Mouse (Mus musculus) embryonic stem cell, embryonic (primary cell): ENCODE data around the gene Baz2a.

Source experiments
- CTCF ChIA-PET, 4 experiments: fragments of 300-600 bp in 2 of 4; fragments of 350-600 bp in 2 of 4; sonication (Branson Sonifier 250); formaldehyde crosslinking; loops; one replicate each; lab custom pipeline; 2022; ENCODE audit warnings: inconsistent platforms in 2 of 4; lab: Charles Lee
- POLR2A ChIA-PET, 4 experiments: fragments of 300-600 bp in 2 of 4; fragments of 350-600 bp in 2 of 4; sonication (Branson Sonifier 250); formaldehyde crosslinking; loops; one replicate each; lab custom pipeline; 2022; ENCODE audit warnings: antibody characterized with exemption in 4 of 4, inconsistent platforms in 1 of 4; lab: Charles Lee

The Baz2a gene

DNA sequence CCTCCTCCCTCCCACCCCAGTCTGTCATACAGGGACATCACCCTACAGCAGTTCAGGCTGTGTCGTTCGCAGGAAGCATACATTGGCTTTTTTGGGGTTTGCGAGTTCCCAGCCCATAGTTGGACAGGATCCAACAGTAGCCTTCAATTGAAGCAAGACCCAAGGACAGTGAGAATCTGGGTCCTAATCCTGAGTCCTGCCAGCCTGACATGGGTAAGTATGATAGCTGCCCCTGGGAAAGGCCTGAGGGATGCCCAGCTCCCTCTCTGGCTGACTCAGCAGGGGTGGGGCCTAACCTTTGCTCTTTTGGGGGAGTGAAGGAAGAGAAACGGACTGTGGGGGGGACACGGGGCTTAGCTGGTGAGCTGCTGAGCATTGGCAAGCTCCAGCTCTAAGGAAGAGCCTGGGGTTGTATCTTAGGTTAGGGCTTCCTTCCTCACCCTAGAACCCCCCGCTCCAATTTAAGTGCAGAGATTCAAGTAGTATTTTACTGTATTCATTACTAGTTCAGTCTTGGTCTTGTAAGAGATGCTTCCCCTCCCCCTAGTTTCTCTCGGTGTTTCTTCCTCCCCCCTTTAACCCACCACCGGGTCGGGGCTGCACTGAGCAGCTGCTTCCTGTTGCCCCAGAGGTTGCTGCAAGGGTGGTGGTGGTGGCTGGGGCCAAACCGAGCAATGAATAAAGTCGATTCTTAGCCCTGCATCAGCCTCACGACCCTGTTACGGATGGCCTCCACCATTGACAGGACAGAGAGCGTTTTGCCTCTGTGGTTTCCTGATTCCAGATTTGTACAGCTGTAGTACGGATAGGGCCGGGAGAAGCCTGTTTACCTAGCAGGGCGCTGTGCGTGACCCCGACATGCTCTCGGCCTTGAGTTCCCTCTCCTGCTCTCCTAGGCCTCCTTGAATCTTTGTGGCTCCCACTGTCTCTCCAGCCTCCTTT is at the start of gene Baz2a:
Gene Baz2a (plus strand): TSS at position 14 of the 942 bp plus-strand sequence.
- ChIA-PET CTCF (interaction anchor here (0.6 to 4.5 kb wide), 81 partner anchors 8 to 554 kb away, joined by 3 to 66 read pairs (median 5); partner anchors contain the start of genes Atp5b (in 2 of the 4), Gls2 (in 2 of the 4), Nabp2 (in 1 of the 4) and Ptges3 (in 1 of the 4)), POLR2A (interaction anchor here (0.5 to 17.8 kb wide), 122 partner anchors 7 to 656 kb away, joined by 3 to 302 read pairs (median 5); partner anchors contain the start of genes Atp5b (in 4 of the 4), Naca (in 3 of the 4), Pan2 (in 3 of the 4) and Cnpy2 (in 2 of the 4))

DNA sequence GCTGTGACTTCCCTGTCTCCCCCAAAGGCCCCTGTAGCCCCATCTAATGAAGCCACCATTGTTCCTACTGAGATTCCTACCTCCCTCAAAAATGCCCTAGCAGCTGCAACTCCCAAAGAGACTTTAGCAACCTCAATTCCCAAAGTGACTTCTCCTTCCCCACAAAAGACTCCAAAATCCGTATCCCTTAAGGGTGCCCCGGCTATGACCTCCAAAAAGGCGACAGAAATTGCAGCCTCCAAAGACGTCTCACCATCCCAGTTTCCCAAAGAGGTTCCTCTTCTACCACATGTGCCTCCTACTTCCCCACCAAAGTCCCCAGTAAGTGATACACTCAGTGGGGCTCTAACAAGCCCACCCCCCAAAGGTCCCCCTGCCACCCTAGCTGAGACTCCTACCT is 49.7 kb upstream of the Baz2a start:
- POLR2A ChIA-PET, result interaction anchor here in 3 of 4 experiments (0.6 to 15.4 kb wide), 23 partner anchors 9 to 1342 kb away, joined by 3 to 755 read pairs (median 15); partner anchors contain the start of genes Atp5b (in 3 of the 3), Baz2a (in 2 of the 3), Ptges3 (in 2 of the 3) and Prim1 (in 1 of the 3)

GRCm38 (mm10) chr10:128042466-128042865 is 48.9 kb upstream of the Baz2a start:
- ChIA-PET POLR2A (interaction anchor here (0.6 to 17.4 kb wide), 29 partner anchors 1 to 483 kb away, joined by 3 to 755 read pairs (median 8); partner anchors contain the start of genes Naca (in 3 of the 4), Atp5b (in 2 of the 4), Baz2a (in 2 of the 4) and Ptges3 (in 2 of the 4)), CTCF (interaction anchor here in 1 of 4 experiments (0.7 kb wide), 1 partner anchor 27 kb away, joined by 4 read pairs; no protein-coding TSS in a partner anchor)

More for the DNA sequence above, 49.7 kb upstream of the Baz2a start:
- CTCF ChIA-PET, result interaction anchor here in 1 of 4 experiments (0.6 to 0.7 kb wide), 3 partner anchors 27 to 49 kb away, joined by 3 to 4 read pairs (median 4); no protein-coding TSS in a partner anchor

DNA sequence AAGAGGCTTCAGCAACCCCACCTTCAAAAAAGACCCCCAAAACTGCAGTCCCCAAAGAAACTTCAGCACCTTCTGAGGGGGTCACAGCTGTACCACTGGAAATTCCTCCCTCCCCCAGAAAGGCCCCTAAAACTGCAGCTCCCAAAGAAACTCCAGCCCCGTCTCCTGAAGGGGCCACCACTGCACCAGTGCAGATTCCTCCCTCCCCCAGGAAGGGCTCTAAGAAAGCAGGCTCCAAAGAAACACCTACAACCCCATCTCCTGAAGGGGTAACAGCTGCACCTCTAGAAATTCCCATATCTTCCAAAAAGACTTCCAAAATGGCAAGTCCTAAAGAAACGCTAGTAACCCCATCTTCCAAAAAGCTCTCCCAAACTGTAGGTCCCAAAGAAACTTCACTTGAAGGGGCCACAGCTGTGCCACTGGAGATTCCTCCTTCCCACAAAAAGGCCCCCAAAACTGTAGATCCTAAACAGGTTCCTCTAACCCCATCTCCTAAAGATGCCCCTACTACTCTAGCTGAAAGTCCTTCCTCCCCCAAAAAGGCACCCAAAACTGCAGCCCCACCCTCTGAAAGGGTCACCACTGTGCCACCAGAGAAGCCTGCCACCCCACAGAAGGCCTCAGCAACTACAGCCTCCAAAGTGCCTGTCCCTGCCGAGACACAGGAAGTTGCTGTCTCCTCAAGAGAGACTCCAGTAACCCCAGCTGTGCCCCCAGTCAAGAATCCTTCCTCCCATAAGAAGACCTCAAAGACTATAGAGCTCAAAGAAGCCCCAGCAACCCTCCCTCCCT is 48.1 kb upstream of the Baz2a start:
- ChIA-PET POLR2A (interaction anchor here (0.5 to 17.4 kb wide), 45 partner anchors 2 to 519 kb away, joined by 3 to 755 read pairs (median 7); partner anchors contain the start of genes Naca (in 4 of the 4), Ptges3 (in 3 of the 4), Atp5b (in 2 of the 4) and Baz2a (in 2 of the 4)), CTCF (interaction anchor here in 2 of 4 experiments (0.6 to 2.2 kb wide), 3 partner anchors 35 to 164 kb away, joined by 3 to 8 read pairs (median 4); partner anchors contain the start of gene Baz2a (in 1 of the 2))

- ChIA-PET CTCF (no interaction called here), POLR2A (interaction anchor here in 2 of 4 experiments (0.6 to 17.4 kb wide), 8 partner anchors 2 to 40 kb away, joined by 3 to 755 read pairs (median 72); partner anchors contain the start of genes Naca (in 2 of the 2), Atp5b (in 1 of the 2) and Ptges3 (in 1 of the 2))
These were observed 43.2 kb upstream of the Baz2a start for GRCm38 (mm10) chr10:128048157-128048556.

DNA sequence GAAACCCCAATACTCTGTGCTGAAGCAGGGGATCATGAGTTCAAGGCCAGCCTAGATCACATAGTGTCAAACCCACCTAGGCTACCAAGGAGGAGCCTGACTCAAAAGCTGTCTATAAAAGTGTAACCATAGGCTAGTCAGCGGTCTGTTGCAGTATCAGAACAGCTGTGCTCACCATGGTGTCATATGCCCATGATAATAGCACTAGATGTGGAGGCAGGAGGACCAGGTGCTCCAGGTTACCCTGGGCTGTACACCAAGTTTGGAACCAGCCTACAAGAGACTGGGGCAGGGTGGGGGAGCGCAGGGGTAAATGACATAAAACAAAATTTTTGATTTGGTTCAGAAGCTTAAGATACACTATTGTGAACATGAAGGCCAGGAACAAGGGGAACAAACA is 41.6 kb upstream of the Baz2a start:
- POLR2A ChIA-PET, result interaction anchor here in 3 of 4 experiments (0.7 to 17.4 kb wide), 15 partner anchors 8 to 832 kb away, joined by 3 to 755 read pairs (median 5); partner anchors contain the start of genes Baz2a (in 2 of the 3), Naca (in 2 of the 3), Atp5b (in 1 of the 3) and Nab2 (in 1 of the 3)

GRCm38 (mm10) chr10:128050355-128050754 is 41.0 kb upstream of the Baz2a start:
- CTCF ChIA-PET, result interaction anchor here in 2 of 4 experiments (0.6 to 1.8 kb wide), 3 partner anchors 11 to 334 kb away, joined by 3 to 5 read pairs (median 5); no protein-coding TSS in a partner anchor
- POLR2A ChIA-PET, result interaction anchor here (0.6 to 17.4 kb wide), 16 partner anchors 9 to 382 kb away, joined by 3 to 755 read pairs (median 4); partner anchors contain the start of genes Atp5b (in 2 of the 4), Baz2a (in 2 of the 4), Naca (in 2 of the 4) and Nab2 (in 1 of the 4)

More for the DNA sequence above, 41.6 kb upstream of the Baz2a start:
- CTCF ChIA-PET, result interaction anchor here in 1 of 4 experiments (0.6 to 1.8 kb wide), 2 partner anchors 10 to 444 kb away, joined by 5 read pairs; no protein-coding TSS in a partner anchor

- ChIA-PET CTCF (interaction anchor here in 2 of 4 experiments (0.5 to 1.0 kb wide), 5 partner anchors 12 to 1037 kb away, joined by 3 to 5 read pairs (median 3); no protein-coding TSS in a partner anchor), POLR2A (interaction anchor here in 3 of 4 experiments (0.7 to 17.4 kb wide), 15 partner anchors 8 to 136 kb away, joined by 3 to 755 read pairs (median 7); partner anchors contain the start of genes Naca (in 3 of the 3), Baz2a (in 2 of the 3) and Atp5b (in 1 of the 3))
These were observed 39.8 kb upstream of the Baz2a start for GRCm38 (mm10) chr10:128051589-128051988.

DNA sequence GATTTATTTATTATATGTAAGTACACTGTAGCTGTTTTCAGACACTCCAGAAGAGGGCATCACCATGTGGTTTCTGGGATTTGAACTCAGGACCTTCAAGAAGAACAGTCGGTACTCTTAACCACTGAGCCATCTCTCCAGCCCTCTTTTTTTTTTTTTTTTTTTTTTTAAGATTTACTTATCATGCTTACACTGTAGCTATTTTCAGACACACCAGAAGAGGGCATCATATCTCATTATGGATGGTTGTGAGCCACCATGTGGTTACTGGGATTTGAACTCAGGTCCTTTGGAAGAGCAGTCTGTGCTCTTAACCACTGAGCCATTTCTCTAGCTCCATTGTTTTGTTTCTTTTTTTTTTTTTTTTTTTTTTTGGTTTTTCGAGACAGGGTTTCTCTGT is 39.2 kb upstream of the Baz2a start:
- CTCF ChIA-PET, result interaction anchor here (0.5 to 1.0 kb wide), 7 partner anchors 12 to 625 kb away, joined by 3 to 5 read pairs (median 3); partner anchors contain the start of gene Stat2 (in 1 of the 4)
- POLR2A ChIA-PET, result interaction anchor here in 3 of 4 experiments (0.6 to 17.4 kb wide), 30 partner anchors 8 to 436 kb away, joined by 3 to 755 read pairs (median 6); partner anchors contain the start of genes Naca (in 3 of the 3), Atp5b (in 1 of the 3) and Baz2a (in 1 of the 3)

DNA sequence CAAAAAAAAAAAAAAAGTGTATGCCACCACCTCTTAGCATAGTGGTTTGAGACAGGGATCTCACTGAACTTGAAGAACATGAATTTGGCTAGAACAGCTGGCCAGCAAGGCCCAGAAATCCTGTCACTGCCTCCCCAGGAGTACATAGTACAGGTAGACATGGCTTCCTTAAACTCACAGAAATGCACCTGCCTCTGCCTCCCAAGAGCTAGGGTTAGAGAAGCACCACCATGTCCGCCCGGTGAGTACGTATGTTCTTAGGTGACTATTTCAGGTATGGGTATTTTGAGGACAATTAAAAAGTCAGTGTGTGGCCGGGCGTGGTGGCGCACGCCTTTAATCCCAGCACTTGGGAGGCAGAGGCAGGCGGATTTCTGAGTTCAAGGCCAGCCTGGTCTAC is 38.4 kb upstream of the Baz2a start:
- ChIA-PET CTCF (interaction anchor here in 3 of 4 experiments (0.7 to 0.8 kb wide), 3 partner anchors 18 to 118 kb away, joined by 3 to 9 read pairs (median 7); no protein-coding TSS in a partner anchor), POLR2A (interaction anchor here (0.6 to 17.4 kb wide), 31 partner anchors 8 to 495 kb away, joined by 3 to 755 read pairs (median 6); partner anchors contain the start of genes Naca (in 3 of the 4), Atp5b (in 2 of the 4), Baz2a (in 1 of the 4) and Gls2 (in 1 of the 4))

- ChIA-PET POLR2A (interaction anchor here (0.7 to 17.4 kb wide), 19 partner anchors 8 to 353 kb away, joined by 3 to 755 read pairs (median 5); partner anchors contain the start of genes Naca (in 3 of the 4), Atp5b (in 2 of the 4), Baz2a (in 1 of the 4) and Gls2 (in 1 of the 4)), CTCF (interaction anchor here in 1 of 4 experiments (1.0 kb wide), 1 partner anchor 33 kb away, joined by 3 read pairs; the partner anchor contains the start of gene Baz2a)
These were observed 33.2 kb upstream of the Baz2a start for GRCm38 (mm10) chr10:128058184-128058583.

DNA sequence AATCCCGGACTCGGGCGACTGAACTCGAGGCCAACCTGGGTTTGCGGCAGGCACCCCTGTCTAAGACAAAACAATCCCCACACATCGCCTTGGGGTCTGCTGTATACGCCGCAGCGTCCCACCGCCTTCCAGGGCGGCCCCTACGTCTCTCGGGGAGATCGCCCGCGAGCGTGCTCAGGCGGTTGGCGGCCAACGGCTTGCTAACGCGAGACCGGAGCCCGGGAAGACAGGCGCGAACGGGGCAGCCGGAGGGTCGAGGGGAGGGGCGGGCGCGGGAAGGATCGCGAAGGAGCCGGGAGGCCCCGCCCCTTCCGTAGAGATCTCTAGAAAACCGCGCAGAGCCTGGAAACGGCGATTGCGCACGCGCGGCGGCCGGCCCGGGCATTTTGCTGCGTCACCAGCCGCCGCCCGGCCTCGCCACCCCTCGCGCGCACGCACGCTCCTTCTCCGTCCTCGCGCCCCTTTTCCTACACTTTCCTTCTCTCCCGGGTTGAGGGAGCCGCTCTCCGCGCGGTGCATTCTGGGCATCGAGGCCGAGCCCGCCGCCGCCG is 32.7 kb upstream of the Baz2a start, which contains the start of gene Ptges3:
Gene Ptges3 (plus strand): TSS at position 354 of the 551 bp plus-strand sequence.
- ChIA-PET CTCF (interaction anchor here in 2 of 4 experiments (0.5 to 1.0 kb wide), 2 partner anchors 32 to 687 kb away, joined by 3 to 4 read pairs; partner anchors contain the start of gene Baz2a (in 1 of the 2)), POLR2A (interaction anchor here (0.7 to 17.4 kb wide), 23 partner anchors 9 to 352 kb away, joined by 3 to 755 read pairs (median 5); partner anchors contain the start of genes Naca (in 3 of the 4), Atp5b (in 2 of the 4), Baz2a (in 1 of the 4) and Gls2 (in 1 of the 4))

DNA sequence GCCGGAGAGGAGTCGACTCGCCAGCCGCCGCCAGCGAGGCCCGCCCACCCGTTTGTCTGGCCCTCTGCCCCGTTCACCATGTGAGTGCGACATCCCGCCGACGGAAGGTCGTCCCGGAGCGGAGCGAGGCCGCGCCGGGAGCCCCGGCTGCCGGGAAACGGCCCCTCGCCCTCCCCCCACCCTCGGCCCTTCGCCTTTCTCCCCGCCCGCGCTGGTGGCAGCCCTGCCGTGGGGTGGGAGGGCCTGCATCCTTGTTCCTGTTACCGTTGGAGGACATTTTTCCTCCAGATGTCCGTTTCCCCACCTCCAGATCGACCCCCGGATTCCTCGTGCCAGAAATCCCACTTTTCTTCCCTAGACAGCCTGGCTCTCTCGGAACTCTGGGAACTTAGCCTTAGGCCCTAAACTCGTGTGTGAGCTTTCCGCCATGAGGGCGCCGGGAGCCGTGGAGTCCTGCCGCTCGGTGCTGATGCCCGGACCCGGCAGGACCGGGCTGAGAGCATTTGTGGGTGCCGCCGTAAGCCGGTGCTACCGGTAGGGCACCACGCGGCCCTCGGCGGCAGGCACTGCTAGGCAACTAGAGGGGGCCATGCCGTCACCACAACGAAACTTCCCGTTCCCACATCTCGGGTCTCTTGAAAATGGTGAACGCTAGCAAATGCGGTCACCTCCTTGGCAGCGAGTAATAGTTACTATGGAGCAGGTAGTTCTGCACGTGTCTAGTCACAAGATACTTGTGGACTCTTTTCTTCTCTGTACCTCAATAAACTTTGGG is 32.0 kb upstream of the Baz2a start:
- POLR2A ChIA-PET, result interaction anchor here in 2 of 4 experiments (1.0 to 17.4 kb wide), 10 partner anchors 11 to 263 kb away, joined by 3 to 336 read pairs (median 16); partner anchors contain the start of genes Atp5b (in 2 of the 2), Naca (in 2 of the 2), Baz2a (in 1 of the 2) and Cnpy2 (in 1 of the 2)
- CTCF ChIA-PET, result interaction anchor here in 1 of 4 experiments (0.5 kb wide), 1 partner anchor 686 kb away, joined by 4 read pairs; no protein-coding TSS in a partner anchor

DNA sequence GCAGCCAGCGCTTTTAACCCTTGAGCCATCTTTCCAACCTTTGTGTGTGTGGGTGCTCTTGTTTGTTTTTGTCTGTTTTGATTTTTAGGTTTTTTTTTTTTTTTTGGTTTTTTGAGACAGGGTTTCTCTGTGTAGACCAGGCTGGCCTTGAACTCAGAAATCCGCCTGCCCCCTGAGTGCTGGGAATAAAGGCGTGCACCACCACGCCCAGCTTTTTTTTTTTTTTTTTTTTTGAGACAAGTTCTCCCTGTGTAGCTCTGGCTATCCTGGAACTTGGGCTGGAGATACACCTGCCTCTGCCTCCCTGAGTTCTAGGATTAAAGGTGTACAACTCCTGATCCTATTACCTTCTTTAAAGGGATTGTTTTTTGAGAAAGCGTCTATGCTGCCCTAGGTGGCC is 30.3 kb upstream of the Baz2a start:
- ChIA-PET CTCF (interaction anchor here (0.5 to 0.7 kb wide), 6 partner anchors 22 to 298 kb away, joined by 3 to 8 read pairs (median 4); no protein-coding TSS in a partner anchor), POLR2A (interaction anchor here (0.5 to 9.5 kb wide), 53 partner anchors 8 to 847 kb away, joined by 3 to 109 read pairs (median 5); partner anchors contain the start of genes Atp5b (in 3 of the 4), Baz2a (in 2 of the 4), Gls2 (in 2 of the 4) and Naca (in 2 of the 4))
